Mouse (Mus musculus) cerebellum, postnatal 10 days (tissue): ENCODE measurements around the gene Pecam1.
A peak's percentile ranks its signal among the peaks of the same experiment; 100 is the strongest.
"Not testable (repeated sequence)": the region's sequence is repeated elsewhere in the genome, so short reads cannot be mapped to it uniquely, and the experiment has no call there.

ENCODE experiments used
- DNase-seq, 2 experiments: peaks; one replicate each; pipeline ENCODE4 v3.0.0; 2021; ENCODE audit warnings: mixed read lengths in 2 of 2

The Pecam1 gene

DNA sequence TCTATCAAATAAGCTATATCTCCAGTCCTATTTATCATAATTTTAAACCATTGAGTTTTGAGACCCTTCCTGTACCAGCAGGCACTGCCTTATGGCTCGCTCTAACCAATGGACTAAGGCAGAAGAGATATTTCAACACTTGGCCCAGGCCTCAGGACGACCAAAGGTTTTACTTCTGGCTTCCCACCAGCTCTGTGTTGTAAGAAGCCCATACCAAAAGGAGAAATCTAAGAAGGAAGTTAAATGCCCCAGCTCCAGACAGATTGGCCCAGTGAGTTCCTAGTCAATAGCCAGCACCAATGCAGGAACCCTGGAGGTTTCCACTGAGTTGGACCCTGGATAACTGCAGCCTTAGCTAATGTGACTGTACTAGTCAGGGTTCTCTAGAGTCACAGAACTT, 126.8 kb downstream of the Pecam1 start:
- DNase-seq = no peak

DNA sequence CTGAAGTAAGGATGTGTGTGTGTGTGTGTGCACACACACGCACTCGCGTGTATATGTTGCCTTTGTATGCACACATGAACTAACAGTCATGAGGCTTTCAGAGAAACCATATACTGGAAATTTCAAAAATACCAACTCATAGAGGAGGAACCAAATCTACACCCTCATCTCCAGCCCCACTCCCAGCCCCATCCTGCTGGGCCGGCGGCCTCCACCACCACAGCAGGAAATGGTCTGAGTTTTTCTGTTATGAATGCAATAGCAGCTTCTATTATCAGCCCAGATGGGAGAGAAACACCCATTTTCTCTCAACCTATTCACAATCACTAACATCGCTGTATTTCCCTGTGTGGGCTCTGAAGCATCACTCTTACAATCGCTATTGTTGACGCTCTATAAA, 128.4 kb downstream of the Pecam1 start:
- DNase-seq = no peak

DNA sequence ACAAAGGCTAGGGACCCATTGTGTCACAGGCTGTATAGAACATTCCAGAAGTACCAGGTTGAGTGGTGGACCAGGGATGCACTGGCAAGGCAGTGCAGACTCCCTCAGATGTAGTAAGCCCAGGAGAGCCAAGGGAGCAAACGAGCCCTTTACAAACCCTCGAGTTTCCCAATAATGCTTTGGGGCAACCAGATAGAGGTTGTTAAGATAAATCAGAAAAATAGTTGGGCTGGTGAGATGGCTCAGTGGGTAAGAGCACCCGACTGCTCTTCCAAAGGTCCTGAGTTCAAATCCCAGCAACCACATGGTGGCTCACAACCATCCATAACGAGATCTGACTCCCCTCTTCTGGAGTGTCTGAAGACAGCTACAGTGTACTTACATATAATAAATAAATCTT, 131.7 kb downstream of the Pecam1 start:
- not testable (repeated sequence) for DNase-seq

DNA sequence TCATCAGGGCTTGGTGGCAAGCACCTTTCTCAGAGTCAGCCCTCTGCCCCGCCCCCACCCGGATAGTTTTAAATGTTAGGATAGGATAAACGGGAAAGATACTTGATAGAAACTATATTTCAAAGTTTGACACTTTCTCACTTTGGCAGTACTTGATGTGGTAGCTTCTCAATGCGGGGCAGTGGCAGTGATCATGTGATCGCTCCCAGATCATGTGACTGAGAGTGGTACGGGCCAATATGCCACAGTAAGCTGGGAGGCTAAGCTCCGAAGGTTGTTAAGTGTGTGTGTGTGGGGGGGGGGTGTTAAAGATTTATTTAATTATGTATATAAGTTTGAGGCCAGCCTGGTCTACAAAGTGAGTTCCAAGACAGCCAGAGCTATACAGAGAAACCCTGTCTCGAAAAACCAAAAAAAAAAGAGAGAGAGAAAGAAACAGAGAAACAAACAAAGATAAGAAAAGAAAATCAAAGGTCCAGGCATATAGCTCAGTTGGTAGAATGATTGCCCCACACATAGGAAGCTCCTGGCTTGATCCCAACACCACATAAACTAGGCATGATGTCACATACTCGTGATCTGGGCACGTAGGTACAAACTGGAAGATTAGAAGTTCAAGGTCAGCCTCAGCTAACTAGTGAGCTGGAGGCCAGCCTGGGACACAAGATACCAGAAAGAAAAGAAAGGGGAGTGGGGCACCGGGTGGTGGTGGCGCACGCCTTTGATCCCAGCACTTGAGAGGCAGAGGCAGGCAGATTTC, 132.4 kb downstream of the Pecam1 start:
- DNase-seq = no peak

DNA sequence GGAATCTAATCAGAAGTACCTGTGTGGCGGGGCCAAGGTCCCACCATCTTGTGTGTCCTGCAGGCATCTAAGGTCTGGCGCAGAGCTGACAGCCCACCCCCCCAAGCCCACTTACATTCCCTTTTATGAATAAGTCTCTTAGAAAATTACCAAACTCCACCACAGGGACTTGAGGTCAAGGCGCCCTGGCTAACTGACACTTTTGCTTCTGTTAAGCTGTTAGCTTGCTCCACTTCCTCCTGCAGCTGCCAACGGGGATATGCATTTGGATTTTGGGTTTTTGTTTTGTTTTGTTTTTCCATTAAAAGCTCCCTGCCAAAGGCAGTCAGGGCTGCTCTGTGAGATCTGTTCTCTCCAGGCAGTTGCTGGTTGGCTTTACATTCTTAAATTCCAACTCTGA, 134.9 kb downstream of the Pecam1 start:
- DNase-seq = no peak

DNA sequence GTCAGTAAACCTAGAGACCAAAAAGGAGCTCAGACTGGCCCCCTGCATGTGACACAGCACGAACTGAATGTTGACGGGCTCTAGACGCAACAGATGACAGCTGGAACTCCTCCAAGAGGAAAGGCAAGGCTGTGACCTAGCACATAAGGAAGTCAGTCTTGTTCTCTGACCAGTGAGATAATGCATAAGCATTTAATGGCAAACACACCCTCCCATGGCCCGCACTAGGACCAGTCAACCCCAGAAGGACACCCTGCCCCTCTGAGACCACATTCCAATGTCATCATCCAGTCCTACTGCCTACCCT, 136.1 kb downstream of the Pecam1 start:
- peak; percentile 26 to 46 for DNase-seq

DNA sequence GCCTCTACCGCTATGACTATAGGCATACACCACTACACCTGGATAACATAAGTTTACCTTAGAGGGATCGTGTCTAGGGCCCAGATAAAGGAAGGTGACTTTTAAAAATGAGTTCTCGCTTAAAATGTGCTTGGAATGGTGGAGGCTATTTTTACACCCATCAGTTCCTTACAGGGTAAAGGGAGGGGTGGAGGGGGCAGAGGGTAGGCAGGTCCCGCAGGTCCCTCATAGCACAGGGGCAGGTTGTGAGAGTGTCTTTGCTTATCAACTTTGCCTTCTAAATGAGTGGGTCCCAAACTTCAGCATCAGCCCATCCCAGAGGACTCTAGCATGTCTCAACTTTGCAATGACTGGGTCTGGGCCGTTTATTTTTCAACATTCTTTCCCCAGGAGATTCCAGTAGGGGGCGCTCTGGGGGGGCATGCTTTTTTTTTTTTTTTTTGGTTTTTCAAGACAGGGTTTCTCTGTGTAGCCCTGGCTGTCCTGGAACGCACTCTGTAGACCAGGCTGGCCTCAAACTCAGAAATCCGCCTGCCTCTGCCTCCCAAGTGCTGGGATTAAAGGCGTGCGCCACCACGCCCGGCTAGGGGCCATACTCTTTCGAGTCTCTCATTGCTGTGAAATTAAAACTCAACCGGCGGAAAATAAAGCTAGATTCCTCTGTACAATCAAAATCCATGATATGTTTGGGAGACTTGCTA, 136.6 kb downstream of the Pecam1 start:
- peak; percentile 27 to 52 for DNase-seq

DNA sequence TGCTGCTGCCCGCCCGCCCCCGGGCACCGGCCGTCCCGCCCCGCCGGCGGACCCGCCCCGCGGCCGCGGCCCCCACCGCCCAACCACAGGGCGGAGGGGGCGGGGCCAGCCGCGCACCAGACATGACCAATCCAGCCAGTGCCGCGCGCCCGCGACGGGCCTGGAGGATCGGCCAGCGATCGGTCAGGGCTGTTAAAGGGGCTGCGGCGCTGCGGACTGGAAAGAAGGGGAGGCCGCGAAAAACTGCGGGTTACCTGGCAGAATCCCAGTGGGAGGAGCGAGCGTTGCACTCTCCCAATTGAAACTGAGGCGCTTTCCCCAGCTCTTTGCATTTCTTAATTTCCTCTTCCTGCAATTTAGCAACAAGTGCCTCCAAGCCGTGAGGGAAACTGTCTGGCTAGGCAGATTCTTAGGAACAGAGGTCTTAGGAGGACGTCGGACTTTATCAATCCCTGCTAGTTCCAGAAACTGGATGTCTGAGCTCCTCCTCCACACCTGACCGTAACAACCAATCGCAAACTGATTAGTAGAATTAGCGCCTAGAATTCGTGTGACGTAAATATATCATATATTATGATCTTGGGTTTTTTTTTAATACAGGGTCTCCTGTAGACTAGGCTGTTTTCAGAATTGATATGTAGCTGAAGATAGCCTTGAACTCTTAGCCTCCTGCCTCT, 137.3 kb downstream of the Pecam1 start, which contains the start of gene Tex2:
Tex2 (minus strand) TSS at position 463 of the 677 bp plus-strand sequence.
- DNase-seq = peak; percentile 99

DNA sequence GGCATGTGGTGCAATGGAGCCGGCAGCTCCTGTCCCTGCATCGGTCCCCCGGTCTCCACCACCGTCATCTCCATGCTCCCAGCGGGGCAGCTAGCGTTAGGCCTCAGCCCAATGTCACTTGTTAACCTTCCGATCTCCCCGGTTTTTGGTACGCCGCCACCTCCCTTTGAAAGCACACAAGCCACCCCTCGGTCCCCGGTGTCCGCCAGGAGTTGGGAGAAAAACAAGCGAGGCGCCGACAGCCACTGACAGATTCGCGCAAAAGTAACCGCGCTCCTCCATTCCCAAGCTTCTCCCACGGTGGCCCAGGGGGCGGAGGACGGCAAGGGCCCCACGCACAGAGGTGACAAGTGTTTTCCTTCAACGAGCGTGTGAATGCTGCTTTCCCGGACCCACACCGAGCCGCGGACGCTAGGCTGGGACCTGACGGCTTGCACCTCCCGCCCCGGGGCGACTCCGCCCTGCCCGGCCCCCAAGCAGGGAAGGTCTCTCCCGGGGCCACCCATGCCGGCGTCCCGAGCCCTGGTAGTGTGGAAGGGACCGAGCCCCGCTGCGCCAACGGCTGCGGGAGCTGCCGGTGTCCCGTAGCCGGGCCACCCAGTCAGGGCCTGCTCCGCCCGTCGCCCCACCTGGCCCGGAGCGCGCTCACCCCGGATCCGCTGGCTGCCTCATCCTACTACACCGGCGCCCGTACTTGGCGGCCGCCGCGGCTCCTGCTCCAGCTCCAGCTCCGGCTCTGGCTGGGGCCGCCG, 138.0 kb downstream of the Pecam1 start:
- peak; percentile 65 to 66 for DNase-seq

DNA sequence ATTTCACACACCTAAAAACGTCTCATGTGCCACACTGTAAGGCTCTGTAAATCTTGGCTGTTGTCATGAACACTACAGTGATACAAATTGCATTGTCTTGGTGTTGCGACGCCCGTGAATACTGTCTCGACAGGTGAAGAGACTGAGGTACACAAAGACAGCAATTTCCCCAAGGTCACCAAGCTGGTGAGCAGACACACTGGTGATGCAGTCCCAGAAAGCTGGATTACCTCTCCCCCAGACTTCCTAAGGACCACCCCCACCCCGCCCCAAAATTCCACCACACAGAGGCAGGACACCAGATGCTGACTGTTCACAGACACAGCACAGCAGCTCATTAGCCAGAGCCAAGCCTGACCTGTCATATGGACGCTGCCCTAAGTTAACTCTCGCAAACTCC, 140.7 kb downstream of the Pecam1 start:
- no peak for DNase-seq

DNA sequence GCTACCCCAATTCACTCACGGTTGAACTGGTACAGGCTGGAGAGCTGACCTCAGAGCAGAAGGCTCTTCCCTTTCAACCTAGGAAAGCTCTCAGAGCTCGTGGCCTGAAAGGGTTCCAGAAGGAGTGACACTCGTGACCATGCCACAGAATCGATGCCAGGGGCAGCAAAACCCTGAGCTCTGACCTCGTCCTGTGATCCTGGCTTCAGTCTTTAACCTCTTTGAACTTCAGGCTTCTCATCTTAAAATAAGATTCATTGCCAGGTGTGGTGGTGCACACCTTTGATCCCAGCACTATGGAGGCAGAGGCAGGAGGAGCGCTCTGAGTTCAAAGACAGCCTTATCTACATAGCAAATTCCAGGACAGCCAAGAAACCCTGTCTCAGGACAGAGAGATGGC, 143.1 kb downstream of the Pecam1 start:
- no peak for DNase-seq

DNA sequence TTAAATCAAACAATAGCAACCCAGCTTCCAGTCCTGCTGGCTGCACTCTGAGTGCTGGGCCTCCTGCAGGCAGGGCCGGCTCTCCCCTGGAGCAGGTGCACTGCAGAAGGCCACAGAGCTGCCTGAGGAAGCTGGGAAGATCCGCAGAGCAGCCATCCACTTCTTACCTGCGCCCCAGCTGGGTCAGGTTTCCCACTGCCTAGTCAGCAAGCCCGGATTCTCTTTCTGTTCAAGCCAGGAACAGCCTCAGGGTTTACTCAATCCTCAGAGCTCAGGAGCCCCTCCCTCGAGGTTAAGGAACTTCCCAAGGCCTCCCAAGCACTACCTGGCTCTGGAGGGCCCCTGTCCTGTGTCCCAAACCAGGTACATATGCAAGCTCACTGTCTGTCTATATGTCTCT, 144.4 kb downstream of the Pecam1 start:
- DNase-seq = no peak
